Mouse (Mus musculus) heart, postnatal 4 days (tissue): Measurements from ENCODE around the gene Rad9a. TPM values are rescaled to one million over a fixed set of nuclear protein-coding genes. Genes with fewer than 3 reads are reported as not detected.
"Not testable (repeated sequence)": the region's sequence is repeated elsewhere in the genome, so short reads cannot be mapped to it uniquely, and the experiment has no call there.

ENCODE experiments used
- DNase-seq: peaks from one replicate; pipeline ENCODE4 v3.0.0; 2021
- total RNA-seq, 2 experiments: library from RNA; stranded (reverse); gene quantifications; 2 replicates each; pipeline ENCODE4 v1.2.3; 2021

Gene Rad9a
- 1 to 10 TPM; 8.3 to 8.4 TPM for total RNA-seq

DNA sequence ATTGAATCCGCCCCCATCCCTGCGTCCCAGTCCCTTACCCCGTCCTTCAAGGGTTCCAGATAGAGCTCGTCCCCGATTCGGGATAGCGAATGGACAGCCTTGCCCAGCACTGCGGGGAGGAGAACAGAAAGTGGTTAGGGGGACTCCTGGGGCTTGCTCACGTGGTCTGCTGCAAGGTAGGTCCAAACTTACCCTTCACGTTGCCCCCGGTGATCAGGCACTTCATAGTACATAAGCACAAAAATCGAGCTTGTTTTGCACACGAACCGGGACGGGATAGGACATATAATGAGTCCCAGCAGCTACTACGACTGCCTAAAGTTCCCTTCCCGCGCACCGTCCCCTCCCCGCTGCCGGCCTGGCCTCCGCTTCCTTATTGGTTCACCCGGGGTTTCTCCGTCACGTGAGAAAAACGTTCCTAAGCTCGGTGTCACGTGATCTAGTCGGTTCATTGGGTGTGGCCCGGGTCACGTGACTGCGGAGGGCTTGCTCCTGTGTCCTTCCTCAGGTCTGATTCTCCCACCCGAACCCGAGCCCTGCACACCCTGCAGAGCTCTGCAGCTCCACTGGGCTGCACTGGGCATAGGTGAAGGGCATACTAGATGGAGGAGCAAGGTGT, at the start of gene Rad9a:
Gene Rad9a (minus strand): TSS at position 372 of the 619 bp plus-strand sequence.
- DNase-seq, result peak; percentile 95

DNA sequence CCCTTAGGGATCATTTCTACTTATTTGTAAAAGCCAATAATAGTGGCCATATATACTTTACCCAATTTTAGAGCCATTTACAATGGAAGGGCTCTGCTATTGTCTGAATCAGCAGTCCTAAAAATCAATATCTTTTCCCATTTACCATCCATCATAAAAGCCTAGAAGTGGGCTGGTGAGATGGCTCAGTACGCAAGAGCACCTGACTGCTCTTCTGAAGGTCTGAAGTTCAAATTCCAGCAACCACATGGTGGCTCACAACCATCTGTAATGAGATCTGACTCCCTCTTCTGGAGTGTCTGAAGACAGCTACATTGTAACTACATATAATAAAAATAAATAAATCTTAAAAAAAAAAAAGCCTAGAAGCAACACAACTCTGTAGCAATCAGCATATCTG, 47.2 kb upstream of the Rad9a start:
- not testable (repeated sequence) for DNase-seq

DNA sequence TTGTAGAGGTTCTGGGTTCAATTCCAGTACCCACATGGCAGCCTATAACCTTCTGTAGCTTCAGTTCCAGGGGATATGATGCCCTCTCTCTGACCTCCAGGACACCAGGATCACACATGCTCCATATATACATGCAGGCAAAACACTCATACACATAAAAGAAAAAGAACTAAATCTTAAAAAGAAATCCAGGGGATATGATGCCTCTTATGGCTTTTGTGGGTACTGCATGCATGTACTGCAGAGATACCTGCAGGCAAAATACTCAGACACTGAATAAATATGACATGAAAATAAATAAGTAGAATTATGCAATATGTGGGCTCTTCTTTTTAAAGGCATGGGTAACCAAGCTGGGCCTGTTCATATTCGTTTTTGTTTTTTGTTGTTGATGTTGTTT, 45.5 kb upstream of the Rad9a start:
- no peak for DNase-seq

DNA sequence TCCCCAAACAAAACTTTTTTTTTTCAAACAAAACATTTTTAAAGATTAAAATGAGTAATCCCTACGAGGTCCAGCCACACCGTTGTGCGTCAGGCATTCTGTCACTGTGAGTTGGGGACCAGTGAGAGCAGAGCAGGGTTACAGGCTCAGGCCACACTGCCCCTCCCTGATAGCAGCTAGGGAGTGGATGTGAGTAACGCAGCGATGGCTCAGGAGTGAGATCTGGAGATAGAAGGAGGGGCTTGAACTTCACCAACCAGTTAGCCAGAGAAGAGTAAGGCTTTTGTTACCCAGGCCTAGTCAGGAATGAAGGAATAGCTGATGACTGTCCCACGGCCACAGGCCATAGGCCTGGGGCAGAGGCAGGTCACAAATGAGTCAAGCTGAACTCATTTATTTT, 43.3 kb upstream of the Rad9a start:
- DNase-seq, result no peak

DNA sequence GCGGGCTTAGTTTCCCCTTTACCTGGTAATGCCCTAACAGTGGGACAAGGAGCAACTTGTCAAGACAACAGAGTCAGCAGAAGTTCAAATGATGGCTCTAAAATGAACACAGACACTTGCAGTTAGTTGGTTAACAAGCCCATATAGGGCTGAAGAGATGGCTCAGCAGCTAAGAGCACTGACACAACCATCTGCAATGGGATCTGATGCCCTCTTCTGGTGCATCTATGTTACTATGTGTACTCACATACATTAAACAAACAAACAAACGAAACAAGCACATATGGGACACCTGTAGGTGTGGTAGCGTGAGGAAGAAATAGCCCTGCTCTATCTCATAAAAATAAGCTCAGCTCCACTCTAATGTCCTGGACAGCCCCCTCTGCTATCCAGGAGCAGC, 41.0 kb upstream of the Rad9a start:
- no peak for DNase-seq

DNA sequence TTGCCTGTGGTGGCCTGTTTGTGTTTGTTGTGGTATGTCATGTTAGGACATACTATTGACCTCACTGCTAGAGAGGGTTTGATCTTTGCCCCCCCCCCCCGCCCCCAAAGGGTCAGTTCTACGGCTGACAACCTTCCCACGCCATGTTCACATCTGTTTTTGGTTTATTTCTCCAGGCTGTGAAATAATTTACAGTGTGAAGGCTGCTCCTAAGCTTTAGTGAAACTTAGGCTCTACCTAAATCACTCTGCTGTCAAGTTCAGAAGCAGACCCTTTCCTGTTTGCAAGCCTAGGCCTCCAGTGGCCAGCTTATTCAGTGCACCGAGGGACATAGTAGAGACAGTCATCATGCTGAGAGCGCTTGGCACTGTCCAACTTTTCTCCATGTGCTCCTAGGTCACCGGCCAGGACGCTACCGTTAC, 38.8 kb upstream of the Rad9a start:
- no peak for DNase-seq

DNA sequence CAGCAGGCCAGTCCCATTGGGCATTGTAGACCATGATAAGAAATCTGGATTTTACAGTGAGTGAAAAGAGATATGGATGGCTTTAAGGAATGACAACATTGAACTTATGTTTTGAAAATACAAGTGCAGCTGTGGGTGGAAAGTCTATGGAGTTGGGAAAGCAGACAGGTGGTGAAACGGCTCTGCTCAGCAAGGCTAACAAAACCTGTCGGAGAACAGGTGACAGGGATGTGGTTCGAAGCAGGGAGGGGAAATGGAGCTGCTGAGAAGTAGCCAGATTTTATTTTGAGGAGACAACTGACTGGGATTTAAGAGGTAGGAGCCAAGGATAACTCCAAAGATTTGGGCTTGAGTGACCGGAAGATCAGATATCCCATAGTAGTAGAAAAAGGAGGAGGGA, 33.1 kb upstream of the Rad9a start:
- no peak for DNase-seq

DNA sequence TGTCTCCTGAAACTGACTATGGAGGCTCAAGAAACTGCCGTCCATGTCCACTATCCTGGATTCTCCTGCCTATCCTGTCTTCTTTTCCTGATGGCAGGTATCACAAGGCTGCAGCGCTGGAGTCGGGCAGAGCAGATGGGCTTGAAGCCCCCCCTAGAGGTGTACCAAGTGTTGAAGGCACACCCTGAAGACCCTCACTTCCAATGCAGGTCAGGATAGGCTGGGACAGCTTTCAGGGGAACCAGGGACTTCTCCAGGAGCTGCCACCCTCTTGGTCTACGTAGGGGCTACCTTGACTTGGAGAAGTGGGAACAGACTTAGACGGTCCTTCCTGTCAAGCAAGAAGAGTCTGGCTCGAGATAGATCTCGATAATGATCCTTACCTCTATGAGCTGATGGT, 31.2 kb upstream of the Rad9a start:
- no peak for DNase-seq

DNA sequence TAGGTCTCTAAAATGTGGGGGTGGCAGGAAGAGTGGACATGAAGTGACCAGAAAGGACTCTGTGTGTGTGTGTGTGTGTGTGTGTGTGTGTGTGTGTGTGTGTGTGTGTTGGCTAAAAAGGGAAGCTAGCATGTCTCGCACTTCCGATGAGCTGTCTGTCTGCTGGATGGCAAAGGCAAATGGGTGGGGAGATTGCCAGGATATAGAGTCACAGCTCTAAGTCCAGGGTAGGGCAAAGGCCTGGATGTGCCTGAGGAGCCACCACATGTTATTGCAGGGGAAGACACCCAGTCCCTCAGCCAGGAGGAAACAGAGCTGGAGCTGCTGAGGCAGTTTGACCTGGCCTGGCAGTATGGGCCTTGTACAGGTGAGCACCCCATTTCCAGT, 30.7 kb upstream of the Rad9a start:
- no peak for DNase-seq

DNA sequence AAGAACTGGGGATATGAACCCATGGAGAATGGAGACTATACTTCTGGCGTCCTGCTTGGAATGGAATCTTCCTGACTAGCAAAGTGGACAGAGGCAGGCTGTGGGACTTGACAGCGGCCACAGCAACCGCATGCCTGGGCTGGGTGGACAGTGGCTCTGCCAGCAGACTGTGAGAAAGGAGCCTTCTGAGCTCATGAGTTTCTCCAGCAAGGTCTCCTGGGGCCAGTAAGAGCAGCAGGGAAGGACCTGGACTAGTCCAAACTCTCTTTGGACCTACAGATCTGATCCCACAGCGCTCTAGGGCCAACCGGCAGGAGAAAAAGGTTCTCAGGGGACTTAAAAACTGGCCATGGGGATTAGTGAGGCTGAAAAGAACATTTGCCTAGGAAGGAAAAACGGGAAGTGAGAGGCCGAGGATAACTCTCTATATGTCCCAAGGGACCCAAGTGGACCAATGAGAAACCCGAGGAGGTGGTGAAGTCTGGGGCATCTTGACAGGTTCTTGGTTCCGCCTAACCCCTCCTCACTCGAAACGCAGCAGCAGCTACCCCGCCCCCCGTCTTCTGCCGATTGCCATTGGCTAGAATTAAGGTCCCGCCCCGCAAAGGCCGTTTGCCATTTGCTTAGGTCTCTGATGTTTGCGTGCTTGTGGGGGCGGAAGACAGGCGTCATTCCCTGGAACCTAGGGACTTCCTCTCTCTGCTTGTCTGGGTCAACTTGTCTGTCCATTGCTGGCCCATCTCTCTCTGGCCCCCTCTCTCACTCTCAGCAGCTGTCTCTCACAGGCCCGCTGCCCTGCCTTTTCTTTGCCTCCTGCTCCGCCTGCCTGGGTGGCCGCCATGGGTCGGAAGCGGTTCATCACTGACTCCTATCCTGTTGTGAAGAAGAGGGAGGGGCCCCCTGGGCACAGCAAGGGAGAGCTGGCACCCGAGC, 30.1 kb upstream of the Rad9a start, which contains the start of gene Pold4:
Gene Pold4 (plus strand): TSS at position 647 of the 933 bp plus-strand sequence.
- peak; percentile 98 for DNase-seq

DNA sequence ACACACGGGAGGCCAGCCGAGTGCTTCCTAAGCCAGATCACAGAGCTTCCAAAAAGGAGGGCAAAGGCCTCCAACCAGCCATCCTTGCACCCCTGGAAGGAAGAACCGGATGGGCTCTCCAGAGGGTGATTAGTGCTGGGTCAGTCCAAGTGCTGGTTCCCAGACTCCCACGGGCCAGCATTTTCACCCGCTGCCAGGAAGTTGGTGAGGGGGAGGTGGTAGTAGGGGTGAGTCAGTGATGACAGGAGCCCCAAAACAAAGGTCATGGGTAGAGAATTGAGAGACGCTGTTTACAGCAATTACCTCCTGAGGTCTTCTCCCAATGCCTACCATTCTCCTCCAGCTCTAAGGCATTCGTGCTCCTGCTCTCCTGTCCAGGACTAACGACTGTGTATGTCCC, 29.0 kb upstream of the Rad9a start:
- peak; percentile 27 for DNase-seq

DNA sequence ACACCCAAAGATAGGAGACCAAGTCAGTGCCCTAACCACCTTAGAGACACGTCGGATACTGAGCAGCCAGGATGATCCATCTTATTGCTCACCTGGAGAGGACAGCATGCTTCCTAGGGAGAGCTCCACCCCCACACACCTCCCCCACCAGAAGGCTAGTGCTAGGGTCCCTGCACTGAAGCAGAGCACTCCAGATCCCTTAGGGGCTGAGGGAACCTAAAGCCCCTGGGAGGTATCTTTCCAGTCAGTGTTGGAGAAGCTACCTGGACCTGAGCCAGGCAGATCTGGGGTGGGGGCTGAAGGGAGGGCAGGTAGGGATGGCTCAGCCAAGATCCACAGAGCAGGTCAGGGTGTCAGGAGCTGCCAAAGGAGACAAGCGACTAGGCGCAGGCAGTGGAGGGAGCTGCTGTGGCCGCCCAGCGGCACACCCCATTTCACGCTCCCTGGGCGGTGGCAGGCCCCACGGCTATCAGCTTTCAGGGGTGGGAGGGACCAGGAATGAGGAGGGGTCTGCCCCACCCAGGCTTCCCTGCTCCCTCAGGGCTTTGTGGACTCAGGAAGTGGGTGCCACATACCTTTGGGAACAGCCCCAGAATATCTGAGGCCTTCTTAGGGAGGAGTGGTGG, 28.1 kb upstream of the Rad9a start:
- no peak for DNase-seq

DNA sequence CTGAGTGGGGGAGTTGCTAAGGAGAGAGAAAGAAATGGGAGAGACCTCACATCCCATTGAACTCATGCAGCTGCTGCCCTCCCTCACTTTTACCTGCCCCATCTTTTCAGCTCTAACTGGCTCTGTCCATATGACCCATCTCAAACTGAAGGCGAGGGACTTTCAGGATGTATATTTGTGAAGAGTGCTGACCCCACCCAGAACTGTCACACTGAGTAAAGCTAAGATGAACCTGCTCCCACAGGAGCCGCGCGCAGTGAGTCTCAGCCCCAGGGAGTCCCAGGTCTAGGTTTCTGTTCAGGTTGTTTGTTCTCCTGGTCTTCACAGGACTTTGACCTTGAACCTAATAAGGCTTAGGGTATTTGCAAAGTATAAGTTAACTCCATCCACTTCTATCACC, 27.4 kb upstream of the Rad9a start:
- no peak for DNase-seq

DNA sequence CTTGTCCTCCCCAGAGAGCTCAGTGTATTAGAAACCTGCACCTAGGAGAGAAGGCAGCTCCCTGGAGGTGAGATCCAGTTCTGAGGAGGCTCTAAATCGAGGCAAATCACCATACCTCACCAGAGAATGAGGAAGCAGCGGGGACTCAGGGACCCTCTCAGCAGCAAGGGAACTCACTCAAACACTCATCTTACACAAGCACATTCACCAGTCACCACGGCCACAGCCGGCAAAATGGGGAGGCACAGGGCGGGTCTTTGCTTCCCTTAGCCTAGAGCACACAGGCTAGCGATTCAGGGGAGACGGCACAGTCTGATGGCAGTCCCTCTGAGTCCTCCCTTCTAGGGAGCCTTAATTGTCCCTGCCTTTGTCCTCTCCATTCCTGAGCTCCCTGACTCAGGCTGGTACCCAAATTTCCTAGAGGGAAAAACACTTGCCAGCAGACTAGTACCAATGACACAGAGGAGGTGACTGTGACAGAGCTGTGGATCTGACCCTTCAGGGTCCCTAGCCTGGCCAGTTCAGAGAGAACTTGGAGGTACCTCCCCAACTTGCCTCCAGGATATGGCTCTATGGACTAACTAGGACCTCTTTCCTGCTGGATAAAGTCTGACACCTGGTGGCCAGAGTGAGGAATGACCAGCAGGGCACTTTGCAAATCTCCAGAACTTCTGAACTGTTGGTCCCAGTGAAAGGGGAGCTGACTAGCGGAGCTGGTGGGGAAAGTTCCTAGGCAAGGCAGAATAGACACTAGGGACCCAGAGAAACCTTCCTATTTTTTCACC, 26.6 kb upstream of the Rad9a start:
- DNase-seq, result peak; percentile 84

DNA sequence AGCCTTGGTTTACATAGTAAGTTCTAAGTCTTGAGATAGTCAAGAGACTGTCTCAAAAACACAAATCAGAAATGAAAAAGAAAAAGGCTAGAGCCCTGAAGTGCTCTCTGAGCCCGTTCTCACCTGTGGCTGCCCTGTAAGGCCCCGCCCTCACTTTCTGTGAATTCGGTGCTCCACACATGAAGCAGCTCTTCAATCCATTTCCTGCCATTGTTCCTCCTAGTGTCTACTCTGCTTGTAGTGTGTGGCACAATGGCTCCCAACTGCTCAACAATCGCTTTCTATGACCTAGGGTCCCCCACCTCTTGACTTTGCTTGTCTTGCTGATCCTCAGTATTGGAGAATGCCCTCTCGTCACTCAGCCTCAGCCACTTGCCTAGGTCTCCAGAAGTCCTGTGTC, 26.0 kb upstream of the Rad9a start:
- no peak for DNase-seq

DNA sequence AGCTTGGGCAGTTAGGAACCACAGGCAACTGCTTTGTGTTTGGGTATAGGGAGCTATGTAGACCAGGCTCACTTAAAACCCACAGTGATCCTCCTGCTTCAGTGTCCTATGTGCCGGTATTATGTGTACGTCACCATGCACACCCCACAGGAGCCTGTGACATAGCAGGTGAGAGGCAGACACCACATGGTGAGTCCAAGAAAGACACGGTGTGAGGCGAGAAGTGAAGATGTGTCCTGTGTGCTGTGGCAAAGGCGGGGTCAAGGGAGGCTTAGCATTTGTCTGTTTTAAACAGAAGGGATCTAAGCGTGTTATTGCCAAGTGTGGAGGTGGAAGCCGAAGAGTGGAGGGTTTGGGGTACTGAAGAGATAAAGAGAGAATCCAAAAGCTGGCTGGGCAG, 25.3 kb upstream of the Rad9a start:
- no peak for DNase-seq

DNA sequence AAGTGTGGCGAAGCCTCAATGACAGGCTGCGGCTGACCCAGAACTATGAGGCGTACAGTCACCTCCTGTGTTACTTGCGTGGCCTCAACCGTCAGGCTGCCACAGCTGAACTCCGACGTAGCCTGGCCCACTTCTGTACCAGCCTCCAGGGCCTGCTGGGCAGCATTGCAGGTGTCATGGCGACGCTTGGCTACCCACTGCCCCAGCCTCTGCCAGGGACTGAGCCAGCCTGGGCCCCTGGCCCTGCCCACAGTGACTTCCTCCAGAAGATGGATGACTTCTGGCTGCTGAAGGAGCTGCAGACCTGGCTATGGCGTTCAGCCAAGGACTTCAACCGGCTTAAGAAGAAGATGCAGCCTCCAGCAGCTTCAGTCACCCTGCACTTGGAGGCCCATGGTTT, 20.7 kb upstream of the Rad9a start:
- no peak for DNase-seq

DNA sequence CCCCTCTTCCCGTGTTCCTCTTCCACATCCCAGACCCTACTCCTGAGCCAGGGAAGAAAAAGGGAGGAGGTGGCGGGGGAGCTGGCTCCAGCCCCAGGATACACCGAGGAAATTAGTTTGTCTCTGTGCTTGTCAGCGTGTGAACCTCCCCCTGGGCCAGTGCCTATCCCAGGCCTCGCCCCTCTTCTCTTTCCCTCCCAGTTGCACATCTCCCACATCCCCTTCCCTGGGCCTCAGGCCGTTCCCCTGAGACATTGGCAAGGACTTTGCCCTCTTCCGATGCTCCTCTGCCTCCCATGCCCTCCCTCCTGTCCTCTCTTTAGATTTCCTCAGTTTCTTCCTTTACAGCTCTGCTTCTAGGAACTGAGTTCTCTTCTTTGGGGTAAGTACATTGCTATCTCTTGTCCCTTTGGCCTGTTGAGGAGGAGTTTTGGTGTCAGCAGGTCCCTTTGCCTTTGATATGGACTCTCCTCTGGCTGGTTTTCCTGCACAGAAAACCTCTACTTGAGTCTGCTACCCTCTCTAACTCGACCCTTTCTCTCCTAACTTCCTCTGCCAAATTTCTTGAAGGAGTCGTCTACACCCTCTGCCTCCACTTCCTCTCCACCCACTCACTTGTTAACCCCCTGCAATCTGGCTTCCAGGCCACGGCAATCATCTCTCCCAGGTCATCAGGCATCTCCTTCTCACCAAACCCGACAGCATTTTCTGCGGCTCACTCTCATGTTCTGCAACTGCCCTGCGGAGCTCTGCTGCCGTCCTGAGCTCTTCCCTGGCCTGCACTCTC, 19.7 kb upstream of the Rad9a start:
- peak; percentile 43 for DNase-seq

DNA sequence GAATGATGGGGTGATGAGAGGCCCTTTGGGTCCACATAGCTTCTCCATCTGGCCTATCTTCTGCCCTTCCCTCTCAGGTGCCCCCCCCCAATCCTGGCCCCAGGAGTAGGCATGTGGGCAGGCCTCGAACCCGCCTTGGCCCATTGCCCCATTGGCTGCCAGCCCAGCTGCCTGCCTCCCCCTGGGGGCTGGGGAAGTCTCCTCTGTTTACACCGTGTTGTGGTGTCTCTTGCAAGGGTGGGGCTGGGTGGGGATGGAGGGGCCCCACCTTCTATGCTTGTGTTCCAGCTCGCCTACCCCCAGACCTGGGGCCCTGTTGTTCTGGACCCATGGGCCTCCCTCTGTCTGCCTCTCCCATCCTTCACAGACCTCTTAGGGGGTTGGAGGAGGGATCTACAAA, 19.0 kb upstream of the Rad9a start:
- peak; percentile 44 for DNase-seq

DNA sequence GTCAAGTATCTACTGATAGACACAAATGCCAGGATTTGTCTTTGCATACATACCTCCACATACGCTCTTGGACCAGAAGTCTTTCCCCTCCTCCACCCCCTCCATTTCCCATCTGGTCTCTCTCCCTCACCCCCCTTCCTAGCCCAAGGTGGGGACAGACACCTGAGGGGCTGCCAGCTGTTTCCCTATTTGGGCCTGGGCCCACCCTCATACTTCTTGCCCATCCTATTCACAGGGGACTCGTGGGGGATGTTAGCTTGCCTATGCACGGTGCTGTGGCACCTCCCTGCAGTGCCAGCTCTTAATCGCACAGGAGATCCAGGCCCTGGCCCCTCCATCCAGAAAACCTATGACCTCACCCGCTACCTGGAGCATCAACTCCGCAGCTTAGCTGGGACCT, 18.5 kb upstream of the Rad9a start:
- DNase-seq, result no peak

DNA sequence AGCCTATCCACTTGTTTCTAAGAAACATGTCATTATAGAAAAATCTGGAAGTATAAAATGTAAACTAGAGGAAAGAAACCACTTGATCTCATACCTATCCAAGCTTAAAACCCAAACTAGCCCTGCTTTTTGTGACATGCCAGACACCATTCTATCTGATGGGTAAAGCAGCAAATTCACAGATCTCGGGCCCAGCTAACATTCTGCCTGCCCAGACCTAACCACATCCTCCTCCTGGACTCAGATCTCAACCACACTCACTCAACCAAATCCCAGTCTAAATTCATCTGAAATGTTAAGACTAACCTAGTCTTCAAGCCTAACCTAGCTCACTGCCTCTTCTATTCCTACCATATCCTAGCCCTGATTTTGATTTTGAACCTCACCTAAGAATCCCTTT, 17.3 kb upstream of the Rad9a start:
- no peak for DNase-seq

DNA sequence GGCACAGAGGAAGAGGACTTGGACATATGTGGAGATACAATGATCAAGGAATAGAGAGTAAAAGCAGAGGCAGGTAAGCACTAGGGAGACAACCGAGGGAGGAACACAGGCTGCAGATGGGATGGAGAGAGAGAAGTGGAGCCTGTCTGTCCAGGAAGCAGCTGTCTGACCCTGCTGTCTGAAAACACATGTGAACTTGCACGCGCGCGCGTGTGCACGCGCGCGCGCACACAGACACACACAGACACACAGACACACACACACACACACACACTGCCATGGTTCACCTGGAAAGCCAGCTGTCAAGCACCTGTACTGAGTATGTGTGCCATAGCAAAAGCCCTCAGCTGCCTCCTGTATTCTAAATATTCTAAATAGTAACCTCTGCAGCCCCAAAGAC, 16.8 kb upstream of the Rad9a start:
- DNase-seq, result no peak
